Mouse (Mus musculus): ENCODE measurements around the gene Tuba1b. TPM values are rescaled to one million over a fixed set of nuclear protein-coding genes. Genes with fewer than 3 reads are reported as not detected.

Gene Tuba1b
- total and polyA plus RNA-seq, 3 experiments, result 1,149 to 2,960 (median 2,851) TPM

DNA sequence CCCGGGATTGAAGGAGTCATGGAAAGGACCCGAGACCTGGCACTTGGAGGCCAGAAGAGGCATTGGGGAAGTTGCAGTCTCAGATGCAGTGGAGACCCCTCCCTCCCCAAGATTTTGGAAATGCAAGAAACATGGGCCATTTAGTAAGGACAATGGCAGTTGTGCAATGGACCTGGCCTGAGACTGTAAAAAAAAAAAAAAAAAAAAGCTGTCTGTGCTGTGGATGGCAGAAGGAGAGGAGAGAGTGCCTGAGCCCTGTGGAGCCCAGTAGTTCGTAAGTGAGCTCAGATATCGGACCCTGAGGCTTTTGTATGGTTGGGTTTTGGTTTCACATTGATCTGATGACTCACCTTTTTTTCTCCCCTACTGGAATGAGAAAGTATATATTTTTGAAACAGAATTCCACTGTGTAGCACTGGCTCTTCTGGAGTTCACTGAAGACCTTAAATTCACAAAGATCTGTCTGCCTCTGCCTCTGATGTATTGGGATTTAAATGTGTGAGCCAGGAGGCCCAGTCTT lies 24.6 kb upstream of the Tuba1b start:
- dilution Hi-C loops (cut with MboI; ENCODE audit: extremely low pct_ligation_motif_present, extremely low pct_unique_long_range_greater_than_20kb, low sequenced_read_pairs), result no loop called here
- H3K4me2 ChIP-seq (ENCODE audit: insufficient read depth, low read depth, poor library complexity, severe bottlenecking), result no peak overlapping the region
- no peak overlapping the region for H3K9ac ChIP-seq (ENCODE audit: insufficient read depth, low read depth)
- no peaks in the 10 kb centered on the region for H3K9me3 ChIP-seq (replicated peaks; ENCODE audit: low read length)
- H3K36me3 ChIP-seq (replicated peaks in 1 of 2; ENCODE audit: control insufficient read depth in 1 of 2, insufficient read depth in 1 of 2, low read length in 1 of 2), result no peaks in the 10 kb centered on the region
- H3K4me1 ChIP-seq (ENCODE audit: control insufficient read depth in 1 of 2, insufficient read depth in 2 of 2), result peaks cover 2 to 24% of the 10 kb centered on the region in 2 experiments
- TF ChIP-seq MAZ (IDR thresholded peaks at IDR 0.05; ENCODE audit: low read depth, low read length) (no peak), ZC3H11A (IDR thresholded peaks at IDR 0.05; ENCODE audit: low read depth, low read length) (no peak), ZKSCAN1 (IDR thresholded peaks at IDR 0.05; ENCODE audit: borderline replicate concordance, low read depth, low read length) (no peak), ZNF384 (IDR thresholded peaks at IDR 0.05; ENCODE audit: low read depth, low read length) (peak; percentile 39; the same call in 1 of the 2 replicates), UBTF (IDR thresholded peaks at IDR 0.05; ENCODE audit: low read depth, low read length) (no peak)
- H3K4me3 ChIP-seq (replicated peaks in 1 of 3; ENCODE audit: low read depth in 2 of 3, low read length in 2 of 3, poor library complexity in 1 of 3), result no peak overlapping the region
- H3K27ac ChIP-seq (ENCODE audit: insufficient read depth, low read depth), result no peak overlapping the region
- DNase-seq (ENCODE audit: extremely low read depth), result no peak
- H3K27me3 ChIP-seq (replicated peaks), result no peaks in the 10 kb centered on the region
- in situ Hi-C loops (cut with MboI; ENCODE audit: low pct_ligation_motif_present, low pct_unique_long_range_greater_than_20kb, low sequenced_read_pairs), result no loop called here
- no peaks in the 10 kb centered on the region for H3K79me2 ChIP-seq (replicated peaks; ENCODE audit: control insufficient read depth, extremely low read depth, insufficient read depth, poor library complexity, severe bottlenecking)

DNA sequence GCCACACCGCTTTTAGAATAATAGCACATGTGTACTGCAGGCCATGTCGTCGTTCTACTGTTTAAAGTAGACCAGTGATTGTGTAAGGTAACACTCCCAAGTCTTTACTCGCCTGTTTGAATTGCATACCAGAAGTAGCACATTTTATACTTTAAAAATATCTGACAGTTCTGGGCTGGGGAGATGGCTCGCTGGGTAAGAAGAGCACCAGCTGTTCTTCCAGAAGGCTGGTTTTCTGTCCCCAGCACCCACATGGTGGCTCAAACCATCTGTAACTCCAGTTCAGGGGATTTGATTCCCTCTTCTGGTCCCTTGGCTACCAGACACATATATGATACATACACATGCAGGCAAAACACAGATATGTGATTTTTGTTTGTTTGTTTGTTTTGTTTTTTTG lies 23.1 kb upstream of the Tuba1b start:
- H3K9me3 ChIP-seq (replicated peaks; ENCODE audit: low read length), result no peaks in the 10 kb centered on the region
- in situ Hi-C loops (cut with MboI; ENCODE audit: low pct_ligation_motif_present, low pct_unique_long_range_greater_than_20kb, low sequenced_read_pairs) (no loop called here), dilution Hi-C loops (cut with MboI; ENCODE audit: extremely low pct_ligation_motif_present, extremely low pct_unique_long_range_greater_than_20kb, low sequenced_read_pairs) (no loop called here)
- no peaks in the 10 kb centered on the region for H3K36me3 ChIP-seq (replicated peaks in 1 of 2; ENCODE audit: control insufficient read depth in 1 of 2, insufficient read depth in 1 of 2, low read length in 1 of 2)
- H3K27me3 ChIP-seq (replicated peaks), result no peaks in the 10 kb centered on the region
- H3K4me1 ChIP-seq (ENCODE audit: control insufficient read depth in 1 of 2, insufficient read depth in 2 of 2), result peaks cover 2 to 28% of the 10 kb centered on the region in 2 experiments
- no peak for TF ChIP-seq JUN (IDR thresholded peaks at IDR 0.05; ENCODE audit: insufficient read depth, low read depth, low read length)
- no peak for TF ChIP-seq POLR2AphosphoS2 (IDR thresholded peaks at IDR 0.05; ENCODE audit: low read depth, low read length)
- no peak for TF ChIP-seq NELFE (IDR thresholded peaks at IDR 0.05; ENCODE audit: low read depth, low read length)
- no peak overlapping the region for H3K4me2 ChIP-seq (ENCODE audit: insufficient read depth, low read depth, poor library complexity, severe bottlenecking)
- no peak overlapping the region for H3K4me3 ChIP-seq (replicated peaks in 1 of 3; ENCODE audit: low read depth in 2 of 3, low read length in 2 of 3, poor library complexity in 1 of 3)
- no peak overlapping the region for H3K9ac ChIP-seq (ENCODE audit: insufficient read depth, low read depth)
- H3K27ac ChIP-seq (ENCODE audit: insufficient read depth, low read depth), result no peak overlapping the region
- DNase-seq (ENCODE audit: extremely low read depth), result no peak
- H3K79me2 ChIP-seq (replicated peaks; ENCODE audit: control insufficient read depth, extremely low read depth, insufficient read depth, poor library complexity, severe bottlenecking), result no peaks in the 10 kb centered on the region; the same call in 1 of the 2 replicates

DNA sequence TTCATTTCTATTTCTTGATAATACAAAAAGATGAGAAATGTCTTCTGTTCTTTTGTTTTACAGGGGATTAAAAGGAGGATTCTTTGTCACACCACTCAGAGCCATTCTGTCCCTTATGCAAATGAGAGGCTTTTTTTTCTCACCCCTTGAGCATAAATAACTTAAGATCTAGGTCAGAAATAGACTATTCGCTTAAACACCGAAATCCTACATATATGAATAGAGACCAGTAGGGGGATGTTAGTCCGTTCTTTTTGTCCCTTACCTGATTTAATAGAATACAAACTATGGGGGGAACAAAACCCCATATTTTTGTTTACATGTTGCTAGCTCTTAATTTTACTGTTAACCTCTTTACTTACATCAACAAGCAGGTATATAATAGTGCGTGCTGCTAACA lies 21.6 kb upstream of the Tuba1b start:
- dilution Hi-C loops (cut with MboI; ENCODE audit: extremely low pct_ligation_motif_present, extremely low pct_unique_long_range_greater_than_20kb, low sequenced_read_pairs), result no loop called here
- Histone ChIP-seq H3K27ac (ENCODE audit: insufficient read depth, low read depth) (no peak overlapping the region), H3K27me3 (replicated peaks) (no peaks in the 10 kb centered on the region), H3K79me2 (replicated peaks; ENCODE audit: control insufficient read depth, extremely low read depth, insufficient read depth, poor library complexity, severe bottlenecking) (peaks cover 6% of the 10 kb centered on the region; the same call in 1 of the 2 replicates), H3K9me3 (replicated peaks; ENCODE audit: low read length) (no peaks in the 10 kb centered on the region), H3K9ac (ENCODE audit: insufficient read depth, low read depth) (no peak overlapping the region), H3K4me1 (ENCODE audit: control insufficient read depth in 1 of 2, insufficient read depth in 2 of 2) (peaks cover 5 to 36% of the 10 kb centered on the region in 2 experiments), H3K36me3 (replicated peaks in 1 of 2; ENCODE audit: control insufficient read depth in 1 of 2, insufficient read depth in 1 of 2, low read length in 1 of 2) (peaks cover 3 to 4% of the 10 kb centered on the region in 2 experiments), H3K4me2 (ENCODE audit: insufficient read depth, low read depth, poor library complexity, severe bottlenecking) (no peak overlapping the region), H3K4me3 (replicated peaks in 1 of 3; ENCODE audit: low read depth in 2 of 3, low read length in 2 of 3, poor library complexity in 1 of 3) (no peak overlapping the region)
- DNase-seq (ENCODE audit: extremely low read depth), result no peak
- in situ Hi-C loops (cut with MboI; ENCODE audit: low pct_ligation_motif_present, low pct_unique_long_range_greater_than_20kb, low sequenced_read_pairs), result no loop called here
- TF ChIP-seq POLR2A (IDR thresholded peaks at IDR 0.05; ENCODE audit: low read depth, low read length) (no peak), ZNF384 (IDR thresholded peaks at IDR 0.05; ENCODE audit: low read depth, low read length) (peak; percentile 39; the same call in 1 of the 2 replicates)

All from CH12.LX (cell line).